Mouse (Mus musculus) splenic B cell, adult 2 months (primary cell): ENCODE measurements around the gene Gm10643.
A peak's percentile ranks its signal among the peaks of the same experiment; 100 is the strongest.

Source experiments
- DNase-seq: peaks from one replicate; pipeline ENCODE4 v3.0.0-alpha.2; 2011; ENCODE audit warnings: low read depth, low spot score
- H3K27me3 ChIP-seq: 2 replicates; pipeline ENCODE4 v1.6.1; 2012; ENCODE audit warnings: mild to moderate bottlenecking, low read length, moderate library complexity, mixed read lengths; ENCODE audit not compliant: control insufficient read depth, poor library complexity, insufficient read depth, severe bottlenecking
- H3K36me3 ChIP-seq: 2 replicates; pipeline ENCODE4 v1.6.1; 2012; ENCODE audit warnings: mild to moderate bottlenecking, low read length, moderate library complexity, mixed read lengths; ENCODE audit not compliant: control insufficient read depth, poor library complexity, insufficient read depth, severe bottlenecking

The Gm10643 gene

GRCm38 (mm10) chr8:84065037-84065436, at the start of gene Gm10643:
TSS of gene Gm10643 (minus strand) at chr8:84065137.
- H3K27me3 ChIP-seq, result no peaks in the 10 kb centered on the region
- DNase-seq, result no peak
- H3K36me3 ChIP-seq, result no peaks in the 10 kb centered on the region

GRCm38 (mm10) chr8:84106216-84107040, 41.5 kb upstream of the Gm10643 start:
- Histone ChIP-seq H3K27me3 (no peaks in the 10 kb centered on the region), H3K36me3 (peaks cover 1% of the 10 kb centered on the region; the same call in 1 of the 2 replicates)
- DNase-seq, result no peak

- Histone ChIP-seq H3K27me3 (no peaks in the 10 kb centered on the region), H3K36me3 (peaks cover 1% of the 10 kb centered on the region; the same call in 1 of the 2 replicates)
- DNase-seq, result no peak
Measured at GRCm38 (mm10) chr8:84105676-84106075, 40.7 kb upstream of the Gm10643 start.

- Histone ChIP-seq H3K36me3 (peaks cover 1% of the 10 kb centered on the region; the same call in 1 of the 2 replicates), H3K27me3 (no peaks in the 10 kb centered on the region)
- DNase-seq, result peak; percentile 98
Measured at GRCm38 (mm10) chr8:84104697-84105609, 40.0 kb upstream of the Gm10643 start, which contains the start of gene Dcaf15. TSS of gene Dcaf15 (minus strand) at chr8:84104768.

- Histone ChIP-seq H3K27me3 (no peaks in the 10 kb centered on the region), H3K36me3 (peaks cover 1% of the 10 kb centered on the region; the same call in 1 of the 2 replicates)
- DNase-seq, result peak; percentile 75
Measured at GRCm38 (mm10) chr8:84104221-84104620, 39.3 kb upstream of the Gm10643 start.

GRCm38 (mm10) chr8:84103601-84104000, 38.7 kb upstream of the Gm10643 start:
- Histone ChIP-seq H3K27me3 (no peaks in the 10 kb centered on the region), H3K36me3 (peaks cover 1% of the 10 kb centered on the region; the same call in 1 of the 2 replicates)
- no peak for DNase-seq

- DNase-seq, result no peak
- Histone ChIP-seq H3K27me3 (no peaks in the 10 kb centered on the region), H3K36me3 (peaks cover 1% of the 10 kb centered on the region; the same call in 1 of the 2 replicates)
Measured at GRCm38 (mm10) chr8:84101476-84102270, 36.7 kb upstream of the Gm10643 start.

GRCm38 (mm10) chr8:84098376-84098775, 33.4 kb upstream of the Gm10643 start:
- Histone ChIP-seq H3K36me3 (peaks cover 5% of the 10 kb centered on the region; the same call in 1 of the 2 replicates), H3K27me3 (no peaks in the 10 kb centered on the region)
- DNase-seq, result no peak

GRCm38 (mm10) chr8:84096061-84096460, 31.1 kb upstream of the Gm10643 start:
- DNase-seq, result no peak
- Histone ChIP-seq H3K27me3 (no peaks in the 10 kb centered on the region), H3K36me3 (peaks cover 4% of the 10 kb centered on the region; the same call in 1 of the 2 replicates)

- Histone ChIP-seq H3K27me3 (no peaks in the 10 kb centered on the region), H3K36me3 (peaks cover 3% of the 10 kb centered on the region)
- no peak for DNase-seq
Measured at GRCm38 (mm10) chr8:84090585-84090984, 25.6 kb upstream of the Gm10643 start.

- no peak for DNase-seq
- no peaks in the 10 kb centered on the region for H3K27me3 ChIP-seq
- H3K36me3 ChIP-seq, result no peaks in the 10 kb centered on the region; the same call in none of the 2 replicates
Measured at GRCm38 (mm10) chr8:84089277-84089676, 24.3 kb upstream of the Gm10643 start.

- no peaks in the 10 kb centered on the region; the same call in none of the 2 replicates for H3K36me3 ChIP-seq
- DNase-seq, result no peak
- H3K27me3 ChIP-seq, result no peaks in the 10 kb centered on the region
Measured at GRCm38 (mm10) chr8:84087821-84088220, 22.9 kb upstream of the Gm10643 start.

GRCm38 (mm10) chr8:84087156-84087555, 22.2 kb upstream of the Gm10643 start:
- DNase-seq, result no peak
- Histone ChIP-seq H3K27me3 (no peaks in the 10 kb centered on the region), H3K36me3 (peaks cover 2% of the 10 kb centered on the region; the same call in 1 of the 2 replicates)
